Mouse (Mus musculus) heart, embryonic 10.5 days (tissue): Measurements from ENCODE around the gene Exd2. TPM values are rescaled to one million over a fixed set of nuclear protein-coding genes. Genes with fewer than 3 reads are reported as not detected.

Experiments used
- DNase-seq: peaks from one replicate; pipeline ENCODE4 v3.0.0-alpha.2; 2017; ENCODE audit warnings: low spot score
- H3K27ac ChIP-seq: fragments of 300-500 bp; sonication (generic); 2 replicates; pipeline ENCODE4 v1.5.1; 2016; ENCODE audit warnings: mild to moderate bottlenecking
- H3K27me3 ChIP-seq: fragments of 300-500 bp; sonication (generic); 2 replicates; pipeline ENCODE4 v1.6.1; 2016; ENCODE audit warnings: mild to moderate bottlenecking; ENCODE audit not compliant: poor library complexity, insufficient read depth, severe bottlenecking
- H3K36me3 ChIP-seq: fragments of 300-500 bp; sonication (generic); 2 replicates; pipeline ENCODE4 v1.6.1; 2016; ENCODE audit warnings: mild to moderate bottlenecking, moderate library complexity
- H3K4me1 ChIP-seq: fragments of 300-500 bp; sonication (generic); 2 replicates; pipeline ENCODE4 v1.6.1; 2016; ENCODE audit warnings: mild to moderate bottlenecking
- H3K4me3 ChIP-seq: fragments of 300-500 bp; sonication (generic); 2 replicates; pipeline ENCODE4 v1.5.1; 2016; ENCODE audit warnings: mild to moderate bottlenecking, moderate library complexity
- H3K9me3 ChIP-seq: fragments of 300-500 bp; sonication (generic); 2 replicates; pipeline ENCODE4 v1.6.1; 2016; ENCODE audit warnings: mild to moderate bottlenecking, moderate library complexity
- WGBS: fragments of 180-500 bp; shearing (Covaris S2); methylation state at CpG from one replicate; pipeline ENCODE4 v1.1.7; 2016; 5-methylcytosine and 5-hydroxymethylcytosine counted together
- polyA plus RNA-seq: library from polyadenylated mRNA; unstranded; fragments of >200 nt; fragmentation: Nextera tagmentation; extraction: Ambion mirVana; gene quantifications from 2 replicates; pipeline ENCODE4 v1.2.1, GENCODE M21; 2016

Exd2 gene
- polyA plus RNA-seq, 1 experiment from 2014 or later: 21.2 TPM

DNA sequence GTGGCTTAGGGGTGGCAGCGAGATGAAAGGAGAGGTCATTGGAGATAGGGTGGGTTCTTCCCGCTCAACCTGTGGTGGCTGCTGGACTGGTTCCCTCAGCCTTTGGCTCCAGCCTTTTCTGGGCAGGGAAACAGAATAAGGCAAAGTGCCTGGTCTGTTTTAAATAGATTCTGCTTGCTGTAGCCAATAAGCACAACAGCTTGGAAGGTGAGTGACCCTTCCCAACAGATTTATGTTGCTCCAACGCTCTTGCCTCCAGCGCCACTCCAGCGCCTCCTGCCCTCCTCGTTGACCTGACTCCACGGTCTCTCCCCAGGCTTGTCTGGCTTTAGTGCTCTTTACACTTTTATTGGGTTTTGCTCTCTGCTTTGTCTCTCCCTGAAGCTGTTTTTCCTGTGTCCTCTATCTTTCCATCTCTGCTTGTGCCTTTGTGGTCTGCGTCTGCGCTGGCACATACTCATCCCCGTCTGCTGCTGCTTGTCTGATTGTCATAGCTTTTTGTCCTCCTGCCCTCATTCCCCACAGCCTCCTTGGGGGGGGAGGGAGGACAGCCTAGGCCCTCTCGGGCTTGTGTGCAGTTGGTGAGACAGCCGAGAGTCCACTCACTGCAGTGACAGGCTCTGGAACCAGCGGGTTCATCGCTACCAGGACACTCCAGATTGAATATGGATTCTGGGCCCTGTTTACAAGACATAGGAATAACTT, 44.3 kb downstream of the Exd2 start:
- Histone ChIP-seq H3K27ac (no peak overlapping the region), H3K4me3 (no peak overlapping the region), H3K36me3 (no peaks in the 10 kb centered on the region), H3K4me1 (peaks cover 17% of the 10 kb centered on the region), H3K9me3 (no peaks in the 10 kb centered on the region), H3K27me3 (no peaks in the 10 kb centered on the region)
- 67% methylated on average over 14 of the region's 14 CpGs for WGBS
- no peak for DNase-seq

DNA sequence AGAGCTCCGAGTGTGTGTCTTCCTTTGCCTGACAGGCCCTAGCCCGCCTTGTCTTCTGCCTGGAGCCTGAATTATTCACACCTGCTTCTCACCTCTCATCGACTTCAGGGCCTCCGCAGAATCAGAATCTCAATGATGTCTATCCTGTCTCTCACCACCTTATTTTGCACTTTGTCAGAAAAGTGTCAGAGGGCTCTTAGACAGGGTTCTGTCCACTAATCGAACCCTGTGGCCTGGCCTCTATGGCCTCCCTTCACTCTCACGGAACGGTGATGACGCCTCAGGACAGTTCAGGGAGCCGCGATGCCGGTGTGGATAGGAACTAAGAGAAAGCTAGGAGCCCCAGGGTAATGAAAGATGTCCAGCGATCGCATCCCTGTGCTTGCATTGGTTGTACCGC, 55.1 kb downstream of the Exd2 start, which contains the start of gene Galnt16:
Gene Galnt16, plus strand, starts transcription at position 301 of the 400 bp plus-strand sequence.
- Histone ChIP-seq H3K27ac (peak within 1 kb of the TSS; percentile 56), H3K9me3 (no peaks in the 10 kb centered on the region), H3K36me3 (no peaks in the 10 kb centered on the region), H3K4me1 (peaks cover 24% of the 10 kb centered on the region), H3K4me3 (peak within 1 kb of the TSS; percentile 76), H3K27me3 (peaks cover 95% of the 10 kb centered on the region)
- no peak for DNase-seq
- 3% methylated on average over 14 of the region's 14 CpGs for WGBS

DNA sequence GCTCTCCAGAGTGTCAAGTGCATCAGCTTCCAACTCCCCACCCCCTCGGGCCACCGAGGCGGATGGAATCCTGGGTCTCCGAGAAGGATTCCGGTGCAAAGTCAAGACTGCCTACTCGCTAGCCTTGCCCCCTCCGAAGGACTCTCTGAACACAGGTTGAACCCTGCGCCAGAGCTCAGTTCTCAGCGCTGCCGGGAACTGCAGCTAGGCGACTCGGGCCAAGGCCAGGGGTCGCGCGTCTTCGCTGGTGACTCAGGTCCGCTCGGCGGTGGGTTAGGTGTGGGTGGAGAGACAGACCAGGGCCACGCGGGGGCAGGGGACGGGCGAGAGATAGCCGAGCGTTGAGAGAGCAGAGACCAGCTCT, 55.5 kb downstream of the Exd2 start:
- Histone ChIP-seq H3K9me3 (no peaks in the 10 kb centered on the region), H3K27me3 (peaks cover 99% of the 10 kb centered on the region), H3K36me3 (no peaks in the 10 kb centered on the region), H3K27ac (0 out of 2 replicates have a peak overlapping the region, but pooled peaks have one; percentile 13), H3K4me1 (peaks cover 25% of the 10 kb centered on the region), H3K4me3 (peak overlapping the region; percentile 76)
- under 1% methylated on average over 25 of the region's 25 CpGs for WGBS
- DNase-seq: no peak

DNA sequence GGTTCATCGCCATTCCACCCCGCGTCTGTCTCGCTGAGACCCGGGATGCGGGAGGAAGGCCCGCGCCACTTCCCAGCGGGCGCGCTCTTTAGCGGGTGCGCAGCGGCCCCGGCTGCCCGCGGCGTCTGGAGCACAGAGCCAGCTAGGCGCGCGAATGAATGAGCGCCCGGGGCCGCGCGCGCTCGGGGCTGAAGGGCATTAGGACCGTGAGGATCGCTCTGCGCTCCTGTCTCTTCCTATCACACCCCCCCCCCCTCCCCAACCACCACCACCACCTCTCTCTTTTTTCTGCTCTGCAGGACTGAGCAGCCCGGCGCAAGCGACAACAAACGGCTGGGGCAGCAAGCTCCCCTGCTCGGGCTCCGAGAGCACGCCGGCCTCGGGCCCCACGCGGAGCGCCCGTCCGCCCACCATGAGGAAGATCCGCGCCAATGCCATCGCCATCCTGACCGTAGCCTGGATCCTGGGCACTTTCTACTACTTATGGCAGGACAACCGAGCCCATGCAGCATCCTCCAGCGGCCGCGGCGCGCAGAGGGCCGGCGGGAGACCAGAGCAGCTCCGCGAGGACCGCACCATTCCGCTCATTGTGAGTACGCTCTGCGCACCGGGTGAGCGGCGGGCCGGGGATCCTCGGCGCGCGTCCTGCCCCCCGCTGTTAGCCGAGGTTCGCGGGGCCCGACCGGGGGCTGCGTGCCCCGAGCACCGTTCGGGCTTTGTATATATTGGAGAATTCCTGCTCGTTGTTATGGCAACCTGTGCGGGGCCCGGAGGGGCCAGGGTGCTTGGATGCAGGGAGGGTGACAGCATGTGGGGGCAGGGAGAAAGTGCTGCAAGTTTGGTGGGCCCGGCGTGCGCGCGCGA, 56.1 kb downstream of the Exd2 start:
- H3K4me3 ChIP-seq: peak overlapping the region; percentile 76
- under 1% methylated on average over 88 of the region's 90 CpGs for WGBS
- DNase-seq: no peak
- H3K27ac ChIP-seq: peak overlapping the region; percentile 56
- peaks cover 29% of the 10 kb centered on the region for H3K4me1 ChIP-seq
- H3K27me3 ChIP-seq: peaks cover 99% of the 10 kb centered on the region
- H3K36me3 ChIP-seq: no peaks in the 10 kb centered on the region
- no peaks in the 10 kb centered on the region for H3K9me3 ChIP-seq

DNA sequence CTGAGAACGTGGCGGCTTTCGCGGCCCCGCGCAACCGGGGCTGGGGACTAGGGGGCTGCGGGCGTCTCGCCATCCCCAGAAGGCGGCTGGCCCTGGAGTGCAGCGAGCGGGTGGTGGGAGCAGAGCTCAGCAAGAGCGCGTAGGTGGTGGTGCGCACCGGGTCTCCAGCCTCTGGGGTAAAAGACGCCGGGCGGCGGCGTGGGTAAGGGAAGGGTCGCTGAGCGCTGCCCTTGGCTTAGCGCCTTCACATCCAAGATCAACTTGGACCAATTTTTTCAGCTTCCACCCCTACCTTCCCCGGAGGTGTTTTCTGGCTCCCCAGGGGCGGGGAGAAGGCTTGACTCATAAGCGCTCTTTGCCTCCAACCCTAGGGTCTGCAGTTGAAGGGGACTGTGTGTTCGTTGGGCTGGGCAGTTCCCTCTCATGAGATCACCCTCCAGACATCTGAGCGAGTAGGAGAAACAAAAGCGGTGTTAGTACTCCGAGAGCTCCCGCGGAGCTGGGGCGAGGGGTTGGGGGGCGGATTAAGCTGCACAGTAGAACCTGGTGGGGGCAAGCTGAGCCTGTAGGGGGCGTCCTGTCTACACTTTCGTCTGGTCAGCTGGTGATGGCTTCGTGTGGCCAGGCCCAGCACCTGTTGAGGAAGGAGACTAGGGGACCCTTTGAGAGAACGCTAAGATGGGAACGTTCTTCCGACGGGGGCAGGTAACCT, 56.9 kb downstream of the Exd2 start:
- no peaks in the 10 kb centered on the region for H3K9me3 ChIP-seq
- peak; percentile 73 for DNase-seq
- H3K27ac ChIP-seq: peak overlapping the region; percentile 56
- H3K4me3 ChIP-seq: peak overlapping the region; percentile 76
- H3K27me3 ChIP-seq: peaks cover 95% of the 10 kb centered on the region
- 2% methylated on average over 43 of the region's 43 CpGs for WGBS
- H3K4me1 ChIP-seq: peaks cover 29% of the 10 kb centered on the region
- H3K36me3 ChIP-seq: no peaks in the 10 kb centered on the region

DNA sequence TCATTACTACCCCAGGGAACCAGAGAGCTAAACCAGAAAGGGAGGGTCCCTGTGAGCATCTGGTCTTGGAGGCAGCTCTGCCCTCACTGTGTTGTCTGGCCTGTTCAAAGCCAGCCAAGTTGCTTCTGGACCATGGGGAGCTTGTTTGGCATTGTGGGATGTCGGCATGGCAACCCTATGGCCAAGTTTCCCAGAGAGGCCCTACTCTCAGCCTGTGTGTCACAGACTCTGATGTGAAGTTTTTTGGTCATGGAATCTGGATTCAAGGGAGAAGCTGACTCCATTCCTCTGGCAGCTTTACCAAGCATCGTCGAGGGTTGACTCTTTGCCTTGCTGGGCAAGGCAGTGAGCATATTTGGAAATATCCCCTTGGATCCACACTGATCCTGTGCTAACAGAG, 59.1 kb downstream of the Exd2 start:
- peaks cover 73% of the 10 kb centered on the region for H3K27me3 ChIP-seq
- H3K27ac ChIP-seq: no peak overlapping the region
- no peaks in the 10 kb centered on the region for H3K36me3 ChIP-seq
- WGBS: 65% methylated on average over 3 of the region's 3 CpGs
- no peak for DNase-seq
- no peak overlapping the region for H3K4me3 ChIP-seq
- H3K4me1 ChIP-seq: peaks cover 36% of the 10 kb centered on the region
- H3K9me3 ChIP-seq: no peaks in the 10 kb centered on the region

DNA sequence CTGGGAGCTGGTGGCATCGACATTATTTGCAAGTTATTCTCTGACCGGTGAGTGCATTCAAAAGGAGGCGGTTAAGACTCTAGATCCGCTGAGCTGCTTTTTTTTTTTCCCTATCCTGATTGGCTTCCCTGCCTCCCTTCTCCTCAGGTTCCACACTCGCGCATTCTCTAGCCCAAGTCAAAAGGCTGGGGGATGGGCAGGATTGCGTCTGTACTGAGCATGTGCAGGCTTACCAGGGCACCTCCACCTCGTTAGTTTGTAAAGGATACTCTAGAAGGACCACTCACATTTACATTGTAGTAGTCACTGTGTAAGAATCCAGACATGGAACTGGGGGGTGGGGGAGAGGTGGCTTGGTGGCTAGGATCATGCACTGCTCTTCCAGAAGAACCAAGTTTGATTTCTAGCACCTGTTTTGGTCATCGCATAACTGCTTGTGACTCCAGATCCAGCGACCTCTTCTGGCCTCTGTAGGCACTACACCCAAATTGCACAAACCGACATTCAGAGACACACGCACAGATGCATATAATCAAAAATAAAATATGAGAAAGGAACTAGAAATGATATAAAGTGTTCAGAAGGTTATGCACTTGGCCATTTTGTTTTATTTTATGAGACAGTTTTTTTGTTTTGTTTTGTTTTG, 61.5 kb downstream of the Exd2 start:
- Histone ChIP-seq H3K27ac (no peak overlapping the region), H3K4me1 (peaks cover 34% of the 10 kb centered on the region), H3K9me3 (no peaks in the 10 kb centered on the region), H3K4me3 (no peak overlapping the region), H3K27me3 (peaks cover 49% of the 10 kb centered on the region), H3K36me3 (no peaks in the 10 kb centered on the region)
- DNase-seq: no peak
- WGBS: 22% methylated on average over 12 of the region's 12 CpGs

DNA sequence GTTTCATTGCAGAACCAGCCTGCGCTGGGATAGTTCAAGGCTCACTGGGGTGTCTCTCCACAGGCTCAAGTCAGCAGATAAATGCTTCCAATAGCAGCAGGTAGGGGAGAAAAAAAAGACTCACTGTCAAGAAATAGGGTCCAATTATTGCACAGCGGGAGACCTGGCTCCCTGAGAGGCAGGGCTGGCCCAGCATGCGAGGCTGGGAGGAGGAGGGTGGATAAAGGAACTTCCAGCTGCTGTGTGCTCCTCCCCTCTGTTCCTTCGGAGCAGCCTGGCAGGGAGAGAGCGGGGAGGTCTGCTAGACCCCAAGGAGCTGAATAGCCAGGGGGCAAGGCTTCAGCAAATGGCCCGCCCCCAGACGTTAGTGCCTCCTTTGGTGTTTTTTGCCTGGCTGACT, 62.6 kb downstream of the Exd2 start:
- no peak overlapping the region for H3K4me3 ChIP-seq
- H3K36me3 ChIP-seq: no peaks in the 10 kb centered on the region
- DNase-seq: no peak
- no peaks in the 10 kb centered on the region for H3K9me3 ChIP-seq
- H3K27me3 ChIP-seq: peaks cover 38% of the 10 kb centered on the region
- 20% methylated on average over 7 of the region's 7 CpGs for WGBS
- H3K27ac ChIP-seq: no peak overlapping the region
- peaks cover 25% of the 10 kb centered on the region for H3K4me1 ChIP-seq

DNA sequence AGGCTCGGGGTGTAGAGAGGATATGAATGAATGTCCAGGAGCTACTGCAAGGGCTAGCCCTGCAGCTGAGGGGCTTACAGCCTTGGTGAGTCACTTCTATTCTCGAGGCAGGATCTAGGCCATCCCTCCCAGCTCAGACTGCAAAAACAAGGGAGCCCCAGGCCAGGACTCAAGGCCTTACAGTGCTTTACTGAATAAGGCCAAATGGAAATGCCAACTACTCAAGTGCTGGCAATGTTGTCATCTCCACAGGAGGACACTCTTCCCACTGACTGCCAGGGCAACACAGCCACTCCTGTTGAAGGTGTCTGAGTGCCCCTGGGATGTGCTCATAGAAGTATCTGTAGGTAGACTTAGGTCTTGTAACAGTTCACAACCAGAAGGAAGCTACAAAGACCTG, 63.6 kb downstream of the Exd2 start:
- H3K4me1 ChIP-seq: peaks cover 22% of the 10 kb centered on the region
- no peak overlapping the region for H3K4me3 ChIP-seq
- DNase-seq: no peak
- H3K27me3 ChIP-seq: peaks cover 28% of the 10 kb centered on the region
- H3K27ac ChIP-seq: no peak overlapping the region
- no peaks in the 10 kb centered on the region for H3K9me3 ChIP-seq
- 69% methylated on average over 2 of the region's 2 CpGs for WGBS
- H3K36me3 ChIP-seq: no peaks in the 10 kb centered on the region

DNA sequence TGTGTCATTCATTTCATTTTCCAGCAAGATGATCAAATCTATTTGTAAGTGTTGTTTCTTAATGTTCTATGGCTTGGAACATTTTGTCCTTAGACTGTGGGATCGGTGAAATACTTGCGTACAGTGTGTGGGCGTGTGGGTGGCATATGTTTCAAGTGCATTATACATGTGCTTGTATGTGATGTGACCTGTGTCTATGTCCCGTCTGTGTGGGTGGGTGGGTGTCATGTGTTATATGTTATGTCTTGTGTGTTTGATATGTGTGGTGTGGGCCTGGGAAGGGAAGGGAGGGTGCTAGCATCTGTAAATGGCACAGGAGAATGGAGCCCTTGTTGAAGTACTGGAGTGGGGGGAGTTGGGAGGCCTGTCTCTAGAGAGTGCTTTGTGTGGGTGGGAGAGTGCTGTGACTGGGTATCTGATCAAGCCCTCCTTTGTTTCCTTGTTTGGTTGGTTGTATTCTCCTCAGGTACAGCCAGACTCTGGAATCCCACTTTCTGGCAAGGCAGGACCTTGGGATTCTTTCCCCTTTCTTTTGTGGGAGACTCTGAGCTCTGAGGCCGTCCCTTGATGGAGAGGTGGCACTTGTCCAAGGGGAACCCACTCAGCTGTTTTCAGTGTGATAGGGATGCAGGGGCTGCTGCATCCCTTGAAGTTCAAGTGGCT, 65.0 kb downstream of the Exd2 start:
- 75% methylated on average over 5 of the region's 5 CpGs for WGBS
- Histone ChIP-seq H3K27ac (no peak overlapping the region), H3K4me3 (no peak overlapping the region), H3K4me1 (peaks cover 27% of the 10 kb centered on the region), H3K36me3 (no peaks in the 10 kb centered on the region), H3K9me3 (no peaks in the 10 kb centered on the region), H3K27me3 (0 out of 2 replicates have a peak, but pooled peaks cover 14% of the 10 kb centered on the region)
- no peak for DNase-seq

DNA sequence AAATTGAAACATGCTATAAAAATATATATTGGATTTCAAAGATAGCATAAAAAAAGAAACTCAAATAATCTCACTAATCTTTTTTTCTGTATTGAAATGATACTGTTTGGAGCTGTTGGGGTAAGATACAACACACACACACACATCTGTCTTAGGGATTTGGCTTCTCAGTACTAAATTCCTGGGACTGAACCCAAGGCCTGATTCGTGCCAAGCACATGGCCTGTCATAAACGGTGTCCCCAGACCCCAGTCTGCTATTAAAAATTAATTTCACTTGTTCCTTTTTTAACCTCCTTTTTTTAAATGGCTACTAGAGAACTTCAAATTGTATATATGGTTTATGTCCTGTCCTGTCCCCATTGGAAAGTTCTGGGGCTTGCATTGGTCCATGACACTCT, 67.2 kb downstream of the Exd2 start:
- DNase-seq: no peak
- Histone ChIP-seq H3K4me1 (peaks cover 23% of the 10 kb centered on the region), H3K36me3 (no peaks in the 10 kb centered on the region), H3K27ac (no peak overlapping the region), H3K27me3 (peaks cover 5% of the 10 kb centered on the region; the same call in 1 of the 2 replicates), H3K4me3 (no peak overlapping the region), H3K9me3 (no peaks in the 10 kb centered on the region)
- WGBS: 82% methylated on average over 2 of the region's 2 CpGs

DNA sequence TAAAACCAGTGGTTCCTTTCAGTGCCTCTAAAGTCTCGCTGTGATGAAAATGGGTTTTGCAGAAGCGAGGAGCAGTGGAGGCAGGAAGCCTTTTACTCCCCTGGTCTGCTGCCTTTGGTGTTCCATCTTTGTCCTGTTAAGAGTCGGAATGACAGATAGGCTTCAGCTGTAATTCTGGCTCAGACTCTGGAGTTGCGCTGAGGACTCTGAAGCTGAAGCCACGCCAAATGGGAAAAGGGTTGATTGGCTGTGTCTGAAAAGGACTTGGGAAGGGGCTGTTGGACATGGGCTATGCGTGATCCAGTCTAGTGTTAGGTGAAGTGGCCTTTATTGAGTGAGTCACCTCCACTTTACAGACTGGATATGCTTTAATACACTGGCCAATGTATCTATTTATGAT, 67.7 kb downstream of the Exd2 start:
- Histone ChIP-seq H3K4me3 (no peak overlapping the region), H3K36me3 (no peaks in the 10 kb centered on the region), H3K4me1 (peaks cover 19% of the 10 kb centered on the region), H3K9me3 (no peaks in the 10 kb centered on the region), H3K27me3 (peaks cover 5% of the 10 kb centered on the region; the same call in 1 of the 2 replicates), H3K27ac (no peak overlapping the region)
- WGBS: 72% methylated on average over 6 of the region's 6 CpGs
- no peak for DNase-seq
